ENCODE assay signal across 7 mouse cellular contexts in the genomic region with DNA sequence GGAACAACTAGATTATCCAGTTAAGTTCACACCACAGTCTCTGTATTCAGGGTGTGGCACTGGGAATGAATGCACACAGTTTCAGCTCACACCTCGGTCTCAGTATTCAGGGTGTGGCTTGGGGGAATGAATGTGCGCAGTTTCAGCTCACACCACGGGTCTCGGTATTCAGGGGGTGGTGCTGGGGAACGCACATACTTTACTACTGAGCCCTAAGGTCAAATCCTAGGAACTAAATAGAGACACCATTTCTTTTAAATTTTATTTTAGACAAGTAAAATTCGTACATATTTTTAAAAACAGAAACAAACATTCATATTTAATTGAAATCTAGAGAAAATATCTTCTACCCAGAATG. TPM values are rescaled to one million over a fixed set of nuclear protein-coding genes. Genes with fewer than 3 reads are reported as not detected.
DNase-seq lines count a peak whose midpoint lies in the region; ATAC-seq lines count a peak whose summit lies in the region.

No protein-coding gene starts in this region.

- H3K9me3 ChIP-seq in limb, embryonic 15.5 days: no peaks in the 10 kb centered on the region
- H3K9me3 ChIP-seq in limb, embryonic 10.5 days (replicated peaks): no peaks in the 10 kb centered on the region
- H3K9me3 ChIP-seq in embryonic facial prominence, embryonic 14.5 days (ENCODE audit: control insufficient read depth, low read length): no peaks in the 10 kb centered on the region
- H3K9me3 ChIP-seq in intestine, embryonic 16.5 days (ENCODE audit: control insufficient read depth, low read length): no peaks in the 10 kb centered on the region
- no peaks in the 10 kb centered on the region for H3K9me3 ChIP-seq in neural tube, embryonic 14.5 days (ENCODE audit: control insufficient read depth, low read length)

- 52% methylated on average over 6 of the region's 6 CpGs for WGBS in limb, embryonic 15.5 days
- WGBS in limb, embryonic 10.5 days: 69% methylated on average over 6 of the region's 6 CpGs
- 50% methylated on average over 6 of the region's 6 CpGs for WGBS in embryonic facial prominence, embryonic 14.5 days
- 53% methylated on average over 6 of the region's 6 CpGs for WGBS in intestine, embryonic 16.5 days
- 31% methylated on average over 6 of the region's 6 CpGs for WGBS in neural tube, embryonic 14.5 days

- no peak overlapping the region for H3K4me3 ChIP-seq in limb, embryonic 15.5 days
- H3K4me3 ChIP-seq in limb, embryonic 10.5 days: no peak overlapping the region
- no peak overlapping the region for H3K4me3 ChIP-seq in embryonic facial prominence, embryonic 14.5 days (ENCODE audit: low read depth, low read length)
- no peak overlapping the region for H3K4me3 ChIP-seq in intestine, embryonic 16.5 days (ENCODE audit: low read length)
- no peak overlapping the region for H3K4me3 ChIP-seq in neural tube, embryonic 14.5 days (ENCODE audit: low read depth, low read length)

- H3K9ac ChIP-seq in limb, embryonic 15.5 days: no peak overlapping the region
- no peak overlapping the region for H3K9ac ChIP-seq in embryonic facial prominence, embryonic 14.5 days (ENCODE audit: low read depth, low read length)
- no peak overlapping the region for H3K9ac ChIP-seq in intestine, embryonic 16.5 days (ENCODE audit: low read depth, low read length)
- H3K9ac ChIP-seq in neural tube, embryonic 14.5 days (replicated peaks; ENCODE audit: low read depth, low read length): no peak overlapping the region

- H3K4me2 ChIP-seq in limb, embryonic 15.5 days: no peak overlapping the region
- no peak overlapping the region for H3K4me2 ChIP-seq in embryonic facial prominence, embryonic 14.5 days (ENCODE audit: low read depth, low read length)
- H3K4me2 ChIP-seq in intestine, embryonic 16.5 days (ENCODE audit: low read depth, low read length): no peak overlapping the region
- no peak overlapping the region for H3K4me2 ChIP-seq in neural tube, embryonic 14.5 days (ENCODE audit: low read depth, low read length)

- no peak for ATAC-seq in limb, embryonic 15.5 days (ENCODE audit: insufficient number of reproducible peaks, low FRiP score, low TSS enrichment, low read depth)
- ATAC-seq in embryonic facial prominence, embryonic 14.5 days (ENCODE audit: low read depth): no peak
- no peak for ATAC-seq in intestine, embryonic 16.5 days
- ATAC-seq in neural tube, embryonic 14.5 days (ENCODE audit: low read depth): peak; percentile 21; the same call in 1 of the 2 replicates

- H3K4me1 ChIP-seq in limb, embryonic 15.5 days: peaks cover 69% of the 10 kb centered on the region
- peaks cover 80% of the 10 kb centered on the region for H3K4me1 ChIP-seq in limb, embryonic 10.5 days
- peaks cover 47% of the 10 kb centered on the region for H3K4me1 ChIP-seq in embryonic facial prominence, embryonic 14.5 days (ENCODE audit: control insufficient read depth, insufficient read depth, low read length)
- H3K4me1 ChIP-seq in intestine, embryonic 16.5 days (ENCODE audit: control insufficient read depth, insufficient read depth, low read length): peaks cover 51% of the 10 kb centered on the region
- peaks cover 77% of the 10 kb centered on the region for H3K4me1 ChIP-seq in neural tube, embryonic 14.5 days (ENCODE audit: control insufficient read depth, insufficient read depth, low read length)

- H3K27me3 ChIP-seq in limb, embryonic 15.5 days: no peaks in the 10 kb centered on the region
- H3K27me3 ChIP-seq in limb, embryonic 10.5 days (ENCODE audit: low read depth, poor library complexity, severe bottlenecking): no peaks in the 10 kb centered on the region
- no peaks in the 10 kb centered on the region for H3K27me3 ChIP-seq in embryonic facial prominence, embryonic 14.5 days (replicated peaks; ENCODE audit: control insufficient read depth, insufficient read depth, low read length)
- no peaks in the 10 kb centered on the region for H3K27me3 ChIP-seq in intestine, embryonic 16.5 days (replicated peaks; ENCODE audit: control insufficient read depth, insufficient read depth, low read length)
- H3K27me3 ChIP-seq in neural tube, embryonic 14.5 days (ENCODE audit: control insufficient read depth, insufficient read depth, low read length): no peaks in the 10 kb centered on the region

- no peak for DNase-seq in limb, embryonic 10.5 days (ENCODE audit: low spot score)
- DNase-seq in embryonic facial prominence, embryonic 14.5 days (ENCODE audit: low spot score): no peak
- no peak for DNase-seq in urinary bladder, postnatal 14 days (ENCODE audit: low spot score)
- no peak for DNase-seq in kidney, postnatal 36 days

- H3K27ac ChIP-seq in limb, embryonic 15.5 days: peak overlapping the region; percentile 12
- H3K27ac ChIP-seq in limb, embryonic 10.5 days: no peak overlapping the region
- H3K27ac ChIP-seq in embryonic facial prominence, embryonic 14.5 days (replicated peaks; ENCODE audit: low read depth, low read length): 0 out of 2 replicates have a peak overlapping the region, but pooled peaks have one; percentile 8
- H3K27ac ChIP-seq in intestine, embryonic 16.5 days (ENCODE audit: low read length): peak overlapping the region; percentile 7; the same call in 1 of the 2 replicates
- no peak overlapping the region; the same call in 1 of the 2 replicates for H3K27ac ChIP-seq in neural tube, embryonic 14.5 days (ENCODE audit: low read depth, low read length)

- peaks cover 3% of the 10 kb centered on the region; the same call in 1 of the 2 replicates for H3K36me3 ChIP-seq in limb, embryonic 15.5 days
- H3K36me3 ChIP-seq in limb, embryonic 10.5 days: peaks cover 16% of the 10 kb centered on the region
- H3K36me3 ChIP-seq in embryonic facial prominence, embryonic 14.5 days (ENCODE audit: control insufficient read depth, insufficient read depth, low read length): peaks cover 8% of the 10 kb centered on the region; the same call in 1 of the 2 replicates
- H3K36me3 ChIP-seq in intestine, embryonic 16.5 days (ENCODE audit: control insufficient read depth, insufficient read depth, low read length): no peaks in the 10 kb centered on the region
- H3K36me3 ChIP-seq in neural tube, embryonic 14.5 days (ENCODE audit: control insufficient read depth, insufficient read depth, low read length): no peaks in the 10 kb centered on the region

RNA-seq across cellular contexts. Expression of a gene that starts 18.0 kb away (rescaled TPM):
- polyA plus RNA-seq in limb, embryonic 15.5 days (2015; fragmentation: Nextera tagmentation; extraction: Ambion mirVana): 105 and 109 TPM in 2 replicates
- polyA plus RNA-seq in limb, embryonic 10.5 days (2016; fragmentation: Nextera tagmentation; extraction: Ambion mirVana): 70.0 and 95.4 TPM in 2 replicates
- polyA plus RNA-seq in embryonic facial prominence, embryonic 14.5 days (2014; fragmentation: Nextera tagmentation; extraction: Ambion mirVana): 66.0 and 85.2 TPM in 2 replicates
- 74.6 and 83.1 TPM in 2 replicates for polyA plus RNA-seq in intestine, embryonic 16.5 days (2015; fragmentation: Nextera tagmentation; extraction: Ambion mirVana)
- polyA plus RNA-seq in neural tube, embryonic 14.5 days (2014; fragmentation: Nextera tagmentation; extraction: Ambion mirVana): 151 TPM in 2 replicates

Comparison
In these comparisons a context has a peak if more than half of its experiments do, and no peak if none do; other contexts are left out.
1. H3K27ac ChIP-seq: peak in limb, embryonic 15.5 days (single experiment), embryonic facial prominence, embryonic 14.5 days (single experiment) and intestine, embryonic 16.5 days (single experiment); none in limb, embryonic 10.5 days (single experiment) and neural tube, embryonic 14.5 days (single experiment).